Mouse (Mus musculus) small intestine, adult 2 months (tissue): Measurements from ENCODE around the gene Shkbp1.

Experiments used
- CTCF ChIP-seq: fragments of 200-500 bp; IDR thresholded peaks from 2 replicates; pipeline ENCODE4 v1.5.1; 2012; ENCODE audit warnings: low read depth, mild to moderate bottlenecking, control low read depth, inconsistent platforms, low read length, moderate library complexity, mixed read lengths; ENCODE audit not compliant: insufficient replicate concordance, insufficient read length; ENCODE audit errors: extremely low read depth
- POLR2A ChIP-seq: fragments of 200-500 bp; IDR thresholded peaks from 2 replicates; pipeline ENCODE4 v1.6.1; 2012; ENCODE audit warnings: low read depth, mild to moderate bottlenecking, control low read depth, inconsistent platforms, low read length, moderate library complexity

GRCm38 (mm10) chr7:27339114-27339513 lies 16.7 kb downstream of the Shkbp1 start:
- no peak for TF ChIP-seq POLR2A
- no peak for TF ChIP-seq CTCF
